In genomic region chr14:75758401-75758800, GRCm38 (mm10) we compare ENCODE assay signal across 17 mouse cellular contexts. TPM values are rescaled to one million over a fixed set of nuclear protein-coding genes. Genes with fewer than 3 reads are reported as not detected.
DNase-seq lines count a peak whose midpoint lies in the region; ATAC-seq and TF ChIP-seq lines count a peak whose summit lies in the region.
"Had no signal": no experiment of that assay in that cellular context is flagged by ENCODE, and none has a peak within 500 bp of the region (broad histone marks: within the 10 kb centered on the region; RNA-seq: fewer than 3 reads in every experiment).

No protein-coding gene starts in this region.

- no peaks in the 10 kb centered on the region for H3K9me3 ChIP-seq in midbrain, postnatal 0 days (ENCODE audit: low read length)
- no peaks in the 10 kb centered on the region for H3K9me3 ChIP-seq in midbrain, embryonic 11.5 days (ENCODE audit: control insufficient read depth, low read length)
- H3K9me3 ChIP-seq: embryonic facial prominence, embryonic 10.5 days; heart, embryonic 12.5 days; hindbrain, embryonic 15.5 days had no signal

- ATAC-seq in midbrain, postnatal 0 days (ENCODE audit: low FRiP score) = no peak
- ATAC-seq in midbrain, embryonic 11.5 days (ENCODE audit: low FRiP score) = no peak
- ATAC-seq: forebrain, embryonic 14.5 days; inflammation-experienced regulatory T-cells, adult 6 months; intestine, postnatal 0 days had no signal

- DNase-seq in midbrain, postnatal 0 days (ENCODE audit: low spot score) = peak; percentile 31
- DNase-seq in midbrain, embryonic 11.5 days (ENCODE audit: low spot score, missing footprints) = no peak
- DNase-seq in cerebellum, adult 18-20 months = peak; percentile 80 to 89
- DNase-seq in cerebellum, adult 9-11 months = peak; percentile 95
- peak; percentile 79 to 83 for DNase-seq in cerebellum, postnatal 36 days
- no peak for DNase-seq in lung, postnatal 36 days
- DNase-seq in spleen, adult 12 weeks (ENCODE audit: low spot score) = no peak
- DNase-seq in layer of hippocampus, adult 9-11 months = no peak
- DNase-seq: adrenal gland, adult 2 months; gastrocnemius, adult 2 months; gastrocnemius, postnatal 25 days had no signal

- H3K4me3 ChIP-seq in midbrain, postnatal 0 days (ENCODE audit: low read depth, low read length) = no peak overlapping the region
- H3K4me3 ChIP-seq in midbrain, embryonic 11.5 days (ENCODE audit: low read depth, low read length) = no peak overlapping the region
- H3K4me3 ChIP-seq: embryonic facial prominence, embryonic 10.5 days; gastrocnemius, adult 2 months; heart, embryonic 12.5 days; hindbrain, embryonic 15.5 days had no signal

- TF ChIP-seq CTCF in midbrain, postnatal 0 days (IDR thresholded peaks at IDR 0.05) = no peak

- H3K36me3 ChIP-seq in midbrain, postnatal 0 days (ENCODE audit: insufficient read depth, low read length) = peaks cover 12% of the 10 kb centered on the region; the same call in 1 of the 2 replicates
- H3K36me3 ChIP-seq in midbrain, embryonic 11.5 days (ENCODE audit: control insufficient read depth, insufficient read depth, low read length) = no peaks in the 10 kb centered on the region

- H3K27ac ChIP-seq in midbrain, postnatal 0 days (ENCODE audit: low read depth, low read length) = no peak overlapping the region
- no peak overlapping the region for H3K27ac ChIP-seq in midbrain, embryonic 11.5 days (ENCODE audit: low read depth, low read length)
- H3K27ac ChIP-seq: embryonic facial prominence, embryonic 10.5 days; gastrocnemius, adult 2 months; hindbrain, embryonic 15.5 days had no signal

- no peak overlapping the region for H3K9ac ChIP-seq in midbrain, postnatal 0 days (replicated peaks; ENCODE audit: low read length, poor library complexity, severe bottlenecking)
- no peak overlapping the region for H3K9ac ChIP-seq in midbrain, embryonic 11.5 days (ENCODE audit: low read length)
- H3K9ac ChIP-seq: heart, embryonic 12.5 days; hindbrain, embryonic 15.5 days had no signal

- H3K4me1 ChIP-seq in midbrain, postnatal 0 days (ENCODE audit: insufficient read depth, low read length) = peaks cover 1% of the 10 kb centered on the region; the same call in 1 of the 2 replicates
- H3K4me1 ChIP-seq in midbrain, embryonic 11.5 days (ENCODE audit: control insufficient read depth, insufficient read depth, low read length) = peaks cover 2% of the 10 kb centered on the region; the same call in 1 of the 2 replicates

- WGBS in midbrain, postnatal 0 days = 82% methylated on average over 7 of the region's 7 CpGs
- 84% methylated on average over 7 of the region's 7 CpGs for WGBS in midbrain, embryonic 11.5 days

- no peak overlapping the region for H3K4me2 ChIP-seq in midbrain, postnatal 0 days (ENCODE audit: low read depth, low read length, poor library complexity, severe bottlenecking)
- no peak overlapping the region for H3K4me2 ChIP-seq in midbrain, embryonic 11.5 days
- H3K4me2 ChIP-seq: heart, embryonic 12.5 days; hindbrain, embryonic 15.5 days had no signal

- no peaks in the 10 kb centered on the region for H3K27me3 ChIP-seq in midbrain, postnatal 0 days (ENCODE audit: insufficient read depth, low read length)
- H3K27me3 ChIP-seq in midbrain, embryonic 11.5 days (ENCODE audit: control insufficient read depth, insufficient read depth, low read length) = no peaks in the 10 kb centered on the region
- H3K27me3 ChIP-seq: hindbrain, embryonic 15.5 days had no signal

RNA-seq across cellular contexts. Expression of gene Cog3, which starts 4.1 kb away (rescaled TPM):
- total RNA-seq in midbrain, postnatal 0 days (2014; rRNA removed) = 19.3 and 26.3 TPM in 2 replicates
- polyA plus RNA-seq in midbrain, postnatal 0 days (2015; fragmentation: Nextera tagmentation; extraction: Ambion mirVana) = 12.6 and 12.9 TPM in 2 replicates
- 23.3 and 27.5 TPM in 2 replicates for polyA plus RNA-seq in midbrain, embryonic 11.5 days (2014; fragmentation: Nextera tagmentation; extraction: Ambion mirVana)

RNA-seq across cellular contexts. Expression of gene Slc25a30, which starts 28.4 kb away (rescaled TPM):
- 9.6 and 17.1 TPM in 2 replicates for total RNA-seq in midbrain, postnatal 0 days (2014; rRNA removed)
- 6.2 and 6.5 TPM in 2 replicates for polyA plus RNA-seq in midbrain, postnatal 0 days (2015; fragmentation: Nextera tagmentation; extraction: Ambion mirVana)
- 7.0 and 8.8 TPM in 2 replicates for polyA plus RNA-seq in midbrain, embryonic 11.5 days (2014; fragmentation: Nextera tagmentation; extraction: Ambion mirVana)

Comparison
In these comparisons a context has a peak if more than half of its experiments do, and no peak if none do; other contexts are left out.
1. DNase-seq: peak in midbrain, postnatal 0 days (single experiment), cerebellum, adult 18-20 months (2 of 2), cerebellum, adult 9-11 months (single experiment) and cerebellum, postnatal 36 days (2 of 2); none in midbrain, embryonic 11.5 days (single experiment), lung, postnatal 36 days (single experiment), spleen, adult 12 weeks (single experiment) and layer of hippocampus, adult 9-11 months (single experiment).